Mouse (Mus musculus) kidney, embryonic 14.5 days (tissue): Measurements from ENCODE around the gene Ush1c. TPM values are rescaled to one million over a fixed set of nuclear protein-coding genes. Genes with fewer than 3 reads are reported as not detected.
A peak's percentile ranks its signal among the peaks of the same experiment; 100 is the strongest.

Source experiments
- ATAC-seq: fragments of 200-750 bp; cut with Nextera tagmentation; 2 replicates; pipeline ENCODE4 v1.8.0; 2017; ENCODE audit warnings: moderate number of reproducible peaks, mild to moderate bottlenecking, moderate TSS enrichment, moderate library complexity; ENCODE audit not compliant: low FRiP score, low TSS enrichment
- H3K27ac ChIP-seq: fragments of 300-500 bp; sonication (generic); 2 replicates; pipeline ENCODE4 v1.5.1; 2014; ENCODE audit warnings: low read depth, mild to moderate bottlenecking, low read length, moderate library complexity, mixed read lengths
- H3K27me3 ChIP-seq: fragments of 300-500 bp; sonication (generic); 2 replicates; pipeline ENCODE4 v1.6.1; 2014; ENCODE audit warnings: mild to moderate bottlenecking, low read length; ENCODE audit not compliant: control insufficient read depth, insufficient read depth
- H3K36me3 ChIP-seq: fragments of 300-500 bp; sonication (generic); 2 replicates; pipeline ENCODE4 v1.6.1; 2014; ENCODE audit warnings: low read length, mixed read lengths; ENCODE audit not compliant: control insufficient read depth, insufficient read depth
- H3K4me1 ChIP-seq: fragments of 300-500 bp; sonication (generic); 2 replicates; pipeline ENCODE4 v1.6.1; 2014; ENCODE audit warnings: low read length, mixed read lengths; ENCODE audit not compliant: control insufficient read depth, insufficient read depth
- H3K4me2 ChIP-seq: fragments of 300-500 bp; sonication (generic); replicated peaks from 2 replicates; pipeline ENCODE4 v1.6.1; 2014; ENCODE audit warnings: low read depth, mild to moderate bottlenecking, low read length
- H3K4me3 ChIP-seq: fragments of 300-500 bp; sonication (generic); 2 replicates; pipeline ENCODE4 v1.5.1; 2014; ENCODE audit warnings: mild to moderate bottlenecking, low read length
- H3K9ac ChIP-seq: fragments of 300-500 bp; sonication (generic); 2 replicates; pipeline ENCODE4 v1.6.1; 2014; ENCODE audit warnings: low read depth, mild to moderate bottlenecking, low read length, moderate library complexity
- H3K9me3 ChIP-seq: fragments of 300-500 bp; sonication (generic); 2 replicates; pipeline ENCODE4 v1.6.1; 2016; ENCODE audit warnings: low read length; ENCODE audit not compliant: control insufficient read depth
- WGBS: fragments of 180-500 bp; shearing (Covaris S2); extraction: QIAGEN DNeasy Blood & Tissue Kit; methylation state at CpG from one replicate; pipeline ENCODE4 v1.1.7; 2014; 5-methylcytosine and 5-hydroxymethylcytosine counted together
- polyA plus RNA-seq: library from polyadenylated mRNA; unstranded; fragments of >200 nt; fragmentation: Nextera tagmentation; extraction: Ambion mirVana; gene quantifications from 2 replicates; pipeline ENCODE4 v1.2.1, GENCODE M21; 2014

The Ush1c gene
- polyA plus RNA-seq, 1 experiment from 2014 or later = 8.7 TPM

- H3K36me3 ChIP-seq = no peaks in the 10 kb centered on the region
- H3K9me3 ChIP-seq = no peaks in the 10 kb centered on the region
- no peaks in the 10 kb centered on the region for H3K4me1 ChIP-seq
- H3K27ac ChIP-seq = no peak overlapping the region
- WGBS = 76% methylated on average over 5 of the region's 5 CpGs
- H3K27me3 ChIP-seq = no peaks in the 10 kb centered on the region
- ATAC-seq = no peak
- H3K4me3 ChIP-seq = no peak overlapping the region
- H3K9ac ChIP-seq = no peak overlapping the region
- no peak overlapping the region for H3K4me2 ChIP-seq
These were observed 75.6 kb downstream of the Ush1c start for GRCm38 (mm10) chr7:46162731-46163130.

- Histone ChIP-seq H3K9ac (no peak overlapping the region), H3K4me3 (no peak overlapping the region), H3K4me1 (no peaks in the 10 kb centered on the region), H3K36me3 (no peaks in the 10 kb centered on the region), H3K27ac (no peak overlapping the region), H3K4me2 (no peak overlapping the region), H3K9me3 (no peaks in the 10 kb centered on the region), H3K27me3 (no peaks in the 10 kb centered on the region)
- no peak for ATAC-seq
- 74% methylated on average over 11 of the region's 11 CpGs for whole genome bisulfite sequencing
These were observed 76.1 kb downstream of the Ush1c start for GRCm38 (mm10) chr7:46162132-46162727.

GRCm38 (mm10) chr7:46161615-46162014 is 76.7 kb downstream of the Ush1c start:
- Histone ChIP-seq H3K9ac (no peak overlapping the region), H3K27me3 (no peaks in the 10 kb centered on the region), H3K9me3 (no peaks in the 10 kb centered on the region), H3K4me2 (no peak overlapping the region), H3K4me1 (no peaks in the 10 kb centered on the region), H3K27ac (no peak overlapping the region), H3K4me3 (no peak overlapping the region), H3K36me3 (no peaks in the 10 kb centered on the region)
- 37% methylated on average over 3 of the region's 3 CpGs for WGBS
- ATAC-seq = no peak

GRCm38 (mm10) chr7:46157746-46158145 is 80.6 kb downstream of the Ush1c start:
- Histone ChIP-seq H3K27ac (no peak overlapping the region), H3K9ac (no peak overlapping the region), H3K27me3 (no peaks in the 10 kb centered on the region; the same call in 1 of the 2 replicates), H3K36me3 (no peaks in the 10 kb centered on the region), H3K9me3 (no peaks in the 10 kb centered on the region), H3K4me1 (0 out of 2 replicates have a peak, but pooled peaks cover 7% of the 10 kb centered on the region), H3K4me2 (no peak overlapping the region), H3K4me3 (no peak overlapping the region)
- no peak for ATAC-seq
- 65% methylated on average over 7 of the region's 7 CpGs for WGBS

GRCm38 (mm10) chr7:46154498-46155488 is 83.5 kb downstream of the Ush1c start:
- WGBS = 13% methylated on average over 18 of the region's 18 CpGs
- Histone ChIP-seq H3K4me2 (no peak overlapping the region), H3K27me3 (peaks cover 4% of the 10 kb centered on the region; the same call in 1 of the 2 replicates), H3K36me3 (no peaks in the 10 kb centered on the region), H3K4me1 (0 out of 2 replicates have a peak, but pooled peaks cover 7% of the 10 kb centered on the region), H3K9me3 (no peaks in the 10 kb centered on the region), H3K9ac (no peak overlapping the region), H3K27ac (no peak overlapping the region), H3K4me3 (no peak overlapping the region)
- peak; percentile 56 for ATAC-seq

GRCm38 (mm10) chr7:46152819-46153351 is 85.4 kb downstream of the Ush1c start:
- no peak for ATAC-seq
- no peak overlapping the region for H3K4me2 ChIP-seq

GRCm38 (mm10) chr7:46147417-46147816 is 90.9 kb downstream of the Ush1c start:
- H3K4me1 ChIP-seq = no peaks in the 10 kb centered on the region
- 0 out of 2 replicates have a peak, but pooled peaks cover 4% of the 10 kb centered on the region for H3K27me3 ChIP-seq
- ATAC-seq = no peak
- 88% methylated on average over 7 of the region's 7 CpGs for WGBS
- no peak overlapping the region for H3K4me3 ChIP-seq
- H3K9ac ChIP-seq = no peak overlapping the region
- H3K9me3 ChIP-seq = no peaks in the 10 kb centered on the region
- no peak overlapping the region for H3K4me2 ChIP-seq
- H3K27ac ChIP-seq = no peak overlapping the region
- no peaks in the 10 kb centered on the region for H3K36me3 ChIP-seq

More at GRCm38 (mm10) chr7:46152819-46153351, 85.4 kb downstream of the Ush1c start:
- WGBS = 74% methylated on average over 9 of the region's 9 CpGs
- Histone ChIP-seq H3K4me1 (0 out of 2 replicates have a peak, but pooled peaks cover 7% of the 10 kb centered on the region), H3K4me3 (no peak overlapping the region), H3K36me3 (no peaks in the 10 kb centered on the region), H3K9me3 (no peaks in the 10 kb centered on the region), H3K9ac (no peak overlapping the region), H3K27ac (no peak overlapping the region), H3K27me3 (peaks cover 4% of the 10 kb centered on the region; the same call in 1 of the 2 replicates)

- WGBS = 89% methylated on average over 7 of the region's 7 CpGs
- no peak overlapping the region for H3K9ac ChIP-seq
- H3K36me3 ChIP-seq = no peaks in the 10 kb centered on the region
- H3K27ac ChIP-seq = no peak overlapping the region
- no peaks in the 10 kb centered on the region for H3K9me3 ChIP-seq
- H3K4me3 ChIP-seq = no peak overlapping the region
- no peak overlapping the region for H3K4me2 ChIP-seq
- no peaks in the 10 kb centered on the region for H3K4me1 ChIP-seq
- no peak for ATAC-seq
- no peaks in the 10 kb centered on the region for H3K27me3 ChIP-seq
These were observed 91.5 kb downstream of the Ush1c start for GRCm38 (mm10) chr7:46146675-46147308.
